Mouse (Mus musculus): ENCODE data around the gene B3galt6.

DNA sequence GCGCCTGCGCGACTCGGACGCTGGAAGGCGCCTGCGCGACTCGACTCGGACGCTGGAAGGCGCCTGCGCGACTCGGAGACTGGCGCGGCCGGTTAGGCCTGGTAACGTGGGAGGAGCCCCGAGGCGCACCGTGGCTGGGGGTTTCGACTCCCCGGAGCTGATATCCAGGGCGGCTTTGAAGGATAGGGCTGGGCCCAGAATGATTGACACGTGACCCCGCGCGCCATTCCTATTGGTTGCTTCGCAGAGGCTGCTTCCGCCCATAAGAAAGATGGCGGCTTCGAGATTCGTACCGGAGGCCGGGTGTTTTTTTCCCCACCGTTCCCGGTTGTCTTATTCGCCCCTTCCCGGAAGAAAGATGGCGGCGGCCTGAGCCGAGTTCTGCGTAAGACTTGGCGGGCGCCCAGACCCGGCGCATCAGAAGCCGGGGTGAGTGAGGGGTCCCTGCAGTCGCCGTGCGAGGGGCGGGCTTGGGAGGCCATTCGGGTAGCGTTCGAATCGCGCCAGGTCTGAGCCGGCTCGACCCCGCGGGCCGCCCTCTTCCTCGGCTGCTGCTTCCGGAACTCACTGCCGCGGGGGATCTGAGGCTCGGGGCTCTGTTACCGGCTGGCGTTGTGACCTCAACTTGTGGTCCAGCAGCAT, 578 bp upstream of the B3galt6 start:
- TF ChIP-seq CTCF (IDR thresholded peaks at IDR 0.05; ENCODE audit: control insufficient read depth, insufficient read depth, insufficient read length) (no peak), MYOD1 (IDR thresholded peaks at IDR 0.05; ENCODE audit: control insufficient read depth, insufficient read length, low read depth) (no peak), USF1 (IDR thresholded peaks at IDR 0.05; ENCODE audit: low read depth) (peak; percentile 97), CEBPB (IDR thresholded peaks at IDR 0.05; ENCODE audit: low read depth) (no peak)

Data from C2C12 (cell line).